Mouse (Mus musculus) thymus, postnatal 4 days (tissue): ENCODE data around the gene Nudt4.

Experiments used
- DNase-seq: peaks from one replicate; pipeline ENCODE4 v3.0.0; 2021

The Nudt4 gene

DNA sequence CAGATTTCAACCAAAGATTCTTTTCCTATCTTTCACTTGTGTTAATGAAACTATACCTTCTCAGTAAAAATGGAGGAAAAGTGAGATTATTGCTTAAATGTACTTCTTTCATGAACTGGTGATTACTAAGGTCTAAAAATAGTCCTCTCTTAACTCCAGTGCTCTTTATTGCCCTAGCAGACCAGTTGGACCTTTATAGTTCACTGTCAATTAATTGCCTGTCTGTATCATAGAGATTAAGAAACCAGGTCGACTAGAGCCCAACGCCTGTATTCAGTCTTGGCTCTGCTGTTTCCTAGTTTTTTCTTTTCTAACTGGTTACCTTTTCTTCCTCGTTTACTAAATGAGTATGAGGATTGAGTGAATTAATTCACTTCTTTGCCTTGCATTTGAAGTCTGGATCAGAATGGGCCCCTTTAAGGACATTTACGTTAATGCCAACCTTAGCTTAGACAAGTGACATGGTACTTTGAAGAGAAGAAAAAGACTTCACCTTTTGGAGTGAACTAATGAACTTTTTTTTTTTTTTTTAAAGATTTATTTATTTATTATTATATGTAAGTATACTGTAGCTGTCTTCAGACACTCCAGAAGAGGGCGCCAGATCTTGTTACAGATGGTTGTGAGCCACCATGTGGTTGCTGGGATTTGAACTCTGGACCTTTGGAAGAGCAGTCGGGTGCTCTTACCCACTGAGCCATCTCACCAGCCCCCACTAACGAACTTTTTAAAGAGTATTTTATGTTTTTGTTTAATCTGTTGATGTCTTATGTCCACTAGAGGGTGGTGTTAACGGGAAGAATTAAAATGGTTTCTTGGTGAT is 28.3 kb downstream of the Nudt4 start:
- DNase-seq, result no peak

DNA sequence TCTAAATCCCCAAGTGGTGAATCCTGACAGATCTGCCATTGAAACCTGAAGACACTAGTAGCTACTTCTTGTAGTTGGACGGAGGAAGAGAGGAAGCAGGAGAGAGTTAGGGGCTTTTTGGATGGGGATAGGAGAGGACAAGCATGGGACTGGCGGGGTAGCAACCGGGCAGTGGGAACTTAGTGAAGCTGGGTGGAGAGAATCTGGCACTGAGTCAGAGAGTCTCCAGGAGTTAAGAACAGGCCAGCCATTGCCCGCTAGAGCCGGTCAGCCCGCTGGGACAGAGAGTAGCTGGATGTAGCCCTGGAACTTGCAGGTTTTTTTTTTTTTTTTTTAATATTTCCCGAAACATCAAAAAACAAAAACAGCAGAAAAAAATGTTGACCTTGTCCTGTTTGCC is 30.6 kb downstream of the Nudt4 start:
- DNase-seq, result no peak

DNA sequence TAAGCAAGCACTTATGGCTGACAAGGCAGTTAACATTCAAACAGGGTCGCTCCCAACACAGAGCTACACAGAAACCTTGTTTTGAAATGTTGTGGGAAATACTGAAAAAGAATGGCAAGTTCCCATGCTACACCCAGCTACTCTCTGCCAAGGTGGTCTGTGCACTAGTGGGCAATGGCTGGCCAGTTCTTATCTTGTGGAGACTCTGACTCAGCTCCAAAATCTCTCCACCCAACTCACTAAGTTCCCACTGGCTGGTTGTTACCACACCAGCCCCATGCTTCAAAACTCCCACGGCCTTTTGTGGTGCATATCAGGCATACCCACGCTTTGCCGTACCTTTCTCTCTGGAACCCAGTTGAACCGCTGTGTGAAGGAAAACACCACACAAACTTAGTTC is 31.0 kb downstream of the Nudt4 start:
- DNase-seq, result no peak

DNA sequence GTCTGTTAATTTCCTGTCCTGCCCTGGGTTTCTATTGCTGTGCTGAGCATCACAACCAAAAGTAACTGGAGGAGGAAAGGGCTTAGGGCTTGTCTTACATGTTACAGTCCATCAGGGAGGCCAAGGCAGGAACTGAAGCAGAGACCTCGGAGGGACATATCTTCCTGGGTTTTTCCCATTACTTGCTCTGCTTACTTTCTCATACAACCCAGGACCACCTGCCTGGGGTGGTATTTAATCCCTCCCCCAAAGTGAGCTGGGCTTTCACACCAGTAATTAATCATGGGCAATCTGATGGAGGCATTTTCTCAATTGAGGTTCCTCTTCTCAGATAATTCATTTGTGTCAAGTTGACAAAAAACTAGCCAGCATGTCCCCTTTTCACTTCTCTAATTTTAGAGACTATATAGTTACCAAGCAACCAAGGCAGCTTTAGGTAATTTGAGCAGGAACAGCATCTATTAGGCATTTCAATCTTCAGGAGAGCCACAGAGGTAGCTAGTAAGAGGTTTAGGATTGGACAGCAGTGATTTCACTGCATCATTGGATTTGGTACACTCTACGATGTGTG is 33.3 kb downstream of the Nudt4 start:
- no peak for DNase-seq

DNA sequence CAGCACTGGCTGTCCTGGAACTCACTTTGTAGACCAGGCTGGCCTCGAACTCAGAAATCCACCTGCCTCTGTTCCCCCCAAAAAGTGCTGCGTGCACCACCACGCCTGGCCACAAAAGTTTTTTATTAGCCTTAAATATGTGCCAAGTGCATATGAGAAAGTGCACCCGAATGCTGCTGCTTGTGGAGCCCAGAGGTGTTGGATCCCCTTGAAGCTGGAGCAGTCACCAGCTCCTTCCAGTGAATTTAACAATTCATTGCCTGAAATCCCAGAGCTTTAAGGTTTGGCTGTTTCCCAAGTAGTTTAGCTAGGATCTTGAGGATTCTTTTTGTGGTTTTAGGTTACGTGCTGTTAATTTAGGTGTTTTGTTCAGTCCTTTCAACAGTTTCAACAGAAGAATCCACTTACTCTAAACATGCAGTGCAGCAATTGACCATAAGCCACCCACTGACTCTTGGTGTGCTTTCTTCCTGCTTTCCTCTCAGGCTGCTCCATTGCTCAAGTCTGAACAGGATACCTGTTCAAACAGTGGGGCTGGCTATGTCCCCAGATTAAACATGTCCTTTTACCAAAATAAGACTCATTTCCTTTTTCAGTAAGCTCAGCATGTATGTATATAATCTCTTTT is 37.3 kb downstream of the Nudt4 start:
- no peak for DNase-seq

DNA sequence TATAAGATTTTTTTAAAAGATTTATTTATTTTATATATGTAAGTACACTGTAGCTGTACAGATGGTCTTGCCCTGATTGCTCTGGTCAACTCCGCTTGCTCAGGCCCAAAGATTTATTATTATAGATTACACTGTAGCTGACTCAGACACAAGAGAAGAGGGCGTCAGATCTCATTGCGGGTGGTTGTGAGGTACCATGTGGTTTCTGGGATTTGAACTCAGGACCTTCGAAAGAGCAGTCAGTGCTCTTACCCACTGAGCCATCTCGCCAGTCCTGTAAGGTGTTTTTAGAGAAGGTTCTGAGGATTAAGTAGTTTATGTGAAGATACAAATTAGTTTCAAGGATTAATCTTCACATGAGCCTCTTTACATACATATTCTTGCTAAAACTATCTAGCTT is 38.1 kb downstream of the Nudt4 start:
- DNase-seq, result no peak

DNA sequence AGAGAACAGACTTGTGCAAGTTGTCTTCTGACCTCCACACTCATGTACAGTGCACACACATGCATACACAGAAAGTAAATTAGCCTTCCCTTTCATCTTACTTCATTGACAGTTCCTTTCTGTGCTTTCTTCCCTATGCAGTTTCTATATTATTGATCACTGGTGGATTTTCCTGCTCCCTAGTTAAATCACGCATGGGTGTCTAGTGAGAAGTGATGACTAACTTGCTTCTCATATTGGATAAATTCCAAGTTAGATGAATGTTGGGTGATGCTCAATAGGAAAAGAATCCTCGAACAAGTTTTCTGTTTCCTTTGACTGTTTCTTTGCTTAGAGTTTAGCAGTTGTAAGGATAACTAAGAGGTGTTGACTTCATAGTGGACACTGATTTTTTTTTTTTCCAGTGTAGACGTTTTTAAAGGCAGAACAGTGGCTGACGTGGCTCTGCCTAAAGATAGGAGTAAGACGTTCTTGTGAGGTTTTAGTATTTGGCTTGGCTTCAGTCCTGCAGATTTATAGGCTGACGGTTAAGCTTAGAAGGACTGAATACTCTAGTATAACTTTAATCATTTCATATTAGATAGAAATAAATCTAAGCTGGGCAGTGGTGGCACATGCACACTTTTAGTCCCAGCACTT is 38.8 kb downstream of the Nudt4 start:
- no peak for DNase-seq

DNA sequence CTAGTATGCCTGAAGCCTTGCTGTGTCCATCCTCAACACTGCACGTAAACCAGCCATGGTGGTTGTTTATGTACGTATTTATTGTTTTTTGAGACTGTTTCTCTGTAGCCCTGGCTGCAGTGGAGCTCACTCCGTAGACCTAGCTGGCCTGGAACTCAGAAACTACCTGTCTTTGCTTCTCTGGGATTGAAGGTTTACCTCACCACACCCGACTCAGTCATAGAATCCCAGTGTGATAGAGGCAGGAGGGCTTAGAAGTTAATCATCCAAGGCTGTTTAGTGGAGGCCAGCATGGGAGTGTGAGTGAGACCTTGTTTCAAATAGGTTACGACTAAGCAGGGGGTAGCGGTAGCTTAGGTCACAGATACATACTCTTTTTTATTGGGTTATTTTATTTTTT is 46.3 kb downstream of the Nudt4 start:
- no peak for DNase-seq

DNA sequence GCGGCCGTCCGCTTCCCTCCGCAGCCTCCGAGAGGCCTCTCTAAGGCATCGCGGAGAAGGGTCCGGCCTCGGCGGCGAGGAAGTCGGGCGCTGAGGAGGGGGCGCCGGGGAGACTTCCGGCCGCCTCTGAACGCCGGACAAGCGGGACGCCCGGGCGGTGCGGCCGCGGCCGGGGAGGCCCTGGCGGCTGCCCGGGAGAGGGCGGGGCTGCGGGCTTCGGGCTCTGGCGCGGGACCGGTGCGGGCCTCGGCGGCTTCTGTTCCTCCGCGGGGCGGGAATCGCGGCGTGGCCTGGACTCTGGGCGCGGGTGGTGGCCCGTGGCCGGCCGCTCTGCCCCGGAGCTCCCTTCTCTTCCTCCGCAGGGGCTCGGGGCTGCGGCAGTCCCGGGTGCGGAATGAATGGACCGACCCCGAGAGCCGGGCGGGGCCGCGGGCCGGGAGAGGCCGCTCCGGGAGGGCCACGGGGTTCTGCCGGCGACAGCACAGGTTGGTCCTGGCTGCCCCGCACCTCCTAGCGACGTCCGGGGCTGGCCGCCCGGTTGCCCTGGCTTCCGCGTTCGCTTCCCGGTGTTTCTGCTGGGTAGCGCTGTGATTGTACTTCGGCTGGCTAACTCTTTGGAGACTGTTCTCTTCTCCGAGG is 48.5 kb downstream of the Nudt4 start:
- peak; percentile 74 for DNase-seq

DNA sequence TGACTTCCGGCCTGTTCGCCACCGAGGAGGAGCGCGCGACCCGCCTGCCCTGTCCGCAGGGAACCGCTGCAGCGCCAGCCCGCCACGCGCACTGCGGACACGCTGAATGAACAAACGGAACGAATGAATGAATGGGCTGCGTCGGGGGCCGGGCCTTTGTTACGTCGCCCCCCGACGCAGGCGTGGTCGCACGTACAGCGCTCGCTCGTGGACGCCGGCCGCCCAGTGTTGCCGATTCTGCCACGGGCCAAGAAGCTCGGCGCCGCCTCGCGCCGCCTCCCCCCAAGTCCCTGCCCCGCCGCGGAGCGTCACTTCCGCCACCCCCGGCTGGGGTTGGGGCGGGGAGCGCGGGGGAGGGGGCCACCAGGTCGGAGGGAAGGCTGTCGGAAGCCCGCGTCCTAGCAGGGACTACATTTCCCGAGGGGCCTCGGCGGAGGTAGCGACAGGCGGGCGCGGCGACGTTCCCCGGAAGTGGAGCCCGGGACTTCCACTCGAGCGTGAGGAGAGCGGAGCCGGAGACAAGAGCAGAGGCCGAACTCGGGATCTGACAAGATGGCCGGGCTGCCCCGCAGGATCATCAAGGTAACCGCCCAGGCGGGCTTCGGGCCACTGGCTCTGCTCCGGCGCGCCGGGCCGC is 49.2 kb downstream of the Nudt4 start, which contains the start of gene Ube2n:
TSS of gene Ube2n (plus strand) at position 490 of the 637 bp plus-strand sequence.
- DNase-seq, result peak; percentile 96

DNA sequence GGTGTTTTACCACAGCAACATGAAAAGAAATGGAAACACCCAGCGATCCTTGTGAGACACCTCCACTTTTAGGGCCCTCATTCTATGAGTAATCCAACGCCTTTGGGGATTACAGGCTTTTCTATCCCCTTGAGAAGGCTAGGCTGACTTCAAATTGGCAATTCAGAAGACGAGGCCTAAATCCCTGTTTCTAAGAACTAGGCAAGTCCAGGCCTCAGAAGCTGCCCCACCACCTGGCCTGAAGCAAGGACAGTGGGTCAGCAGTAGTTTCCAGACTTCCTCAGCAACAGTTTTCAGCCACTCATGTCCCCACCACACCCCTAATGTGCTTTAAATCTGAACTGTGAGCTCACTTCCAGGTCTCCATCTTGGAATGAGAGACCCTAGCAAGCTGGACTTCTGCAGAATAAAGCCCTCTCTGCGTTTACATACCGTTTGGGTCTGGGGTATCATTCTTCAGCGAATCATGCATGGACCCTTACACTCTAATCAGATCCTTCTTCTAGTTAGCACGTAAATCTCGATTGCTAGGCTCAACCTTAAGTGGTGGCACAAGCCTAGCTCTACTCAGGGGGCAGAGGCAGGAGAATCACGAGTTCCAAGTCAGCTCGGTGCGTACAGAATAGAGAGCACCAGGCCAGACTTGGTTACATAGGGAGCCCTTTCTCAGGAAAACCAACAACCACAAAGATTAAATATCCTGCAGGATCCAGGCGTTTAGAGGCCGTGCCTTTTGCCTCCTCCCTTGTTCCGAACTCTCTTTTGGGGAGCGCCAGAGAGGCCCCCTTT is 50.0 kb downstream of the Nudt4 start:
- peak; percentile 26 for DNase-seq

DNA sequence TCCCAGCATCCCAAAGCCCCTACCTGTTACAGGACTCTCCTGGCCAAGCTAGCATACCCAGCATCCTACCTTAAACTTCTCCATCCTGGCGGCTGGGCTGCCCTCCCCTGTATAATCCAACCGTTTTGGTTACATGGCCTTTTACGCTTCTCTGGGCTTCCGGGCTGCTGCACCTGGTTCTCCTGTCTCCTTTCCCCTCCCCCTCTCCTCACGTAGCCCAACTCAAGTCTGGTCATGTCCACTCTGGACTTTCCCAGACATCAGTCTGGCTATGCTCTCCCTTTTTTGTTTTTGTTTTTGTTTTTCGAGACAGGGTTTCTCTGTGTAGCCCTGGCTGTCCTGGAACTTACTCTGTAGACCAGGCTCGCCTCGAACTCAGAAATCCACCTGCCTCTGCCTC is 51.3 kb downstream of the Nudt4 start:
- no peak for DNase-seq

DNA sequence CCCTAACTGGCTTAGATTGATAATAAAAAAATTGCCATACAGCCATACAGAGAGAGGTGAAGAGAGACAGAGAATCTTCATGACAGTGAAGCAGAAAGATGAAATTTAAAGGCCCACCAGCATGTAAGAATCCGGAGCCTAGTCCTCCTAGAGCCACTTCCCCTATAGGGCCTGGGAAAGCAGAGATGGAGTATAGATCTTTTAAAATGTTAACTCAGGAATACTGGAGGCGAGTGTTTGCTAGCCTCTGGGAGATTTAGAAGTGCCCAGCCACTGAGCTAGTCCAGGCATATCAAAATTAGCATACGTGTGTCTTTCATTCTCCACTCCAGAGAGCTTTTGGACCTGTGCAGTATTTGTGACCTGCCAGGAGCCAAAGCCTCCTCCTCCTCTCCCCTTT is 54.7 kb downstream of the Nudt4 start:
- no peak for DNase-seq

DNA sequence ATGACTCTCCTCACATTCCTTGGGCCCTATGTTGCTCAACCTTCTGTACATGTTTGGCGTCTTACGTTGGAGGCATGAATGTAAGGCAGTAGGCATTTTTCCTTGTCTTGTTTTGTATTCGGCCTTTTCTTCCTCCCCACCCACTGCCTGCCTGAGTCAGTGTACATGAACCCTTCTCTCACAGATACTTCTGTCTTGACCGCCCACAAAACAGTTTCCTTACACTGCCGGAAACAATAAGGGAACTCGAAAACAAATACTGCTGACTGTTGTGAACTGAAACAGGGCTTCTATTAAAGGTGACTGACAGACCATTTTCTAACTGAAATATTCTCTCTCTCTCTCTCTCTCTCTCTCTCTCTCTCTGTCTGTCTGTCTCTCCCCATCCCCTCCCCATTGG is 55.2 kb downstream of the Nudt4 start:
- no peak for DNase-seq

DNA sequence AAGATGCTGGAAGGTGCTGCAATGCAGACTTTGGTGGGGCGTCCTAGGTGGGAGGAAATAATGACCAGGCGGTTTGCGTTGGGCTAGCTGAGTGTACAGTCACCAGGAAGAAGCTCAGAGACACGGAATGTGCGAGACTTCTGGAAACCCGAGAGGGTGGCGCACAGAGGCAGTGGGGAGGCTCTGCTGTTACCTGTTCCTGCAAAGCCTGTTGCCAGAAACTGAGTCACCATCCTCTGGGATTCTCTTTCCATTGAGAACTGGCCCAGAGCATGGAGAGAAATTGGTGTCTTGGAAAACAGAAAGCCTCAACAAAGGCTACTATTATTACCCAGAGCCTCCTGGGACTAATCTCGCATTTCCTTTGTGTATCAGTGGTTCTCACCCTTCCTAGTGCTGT is 55.8 kb downstream of the Nudt4 start:
- DNase-seq, result no peak

DNA sequence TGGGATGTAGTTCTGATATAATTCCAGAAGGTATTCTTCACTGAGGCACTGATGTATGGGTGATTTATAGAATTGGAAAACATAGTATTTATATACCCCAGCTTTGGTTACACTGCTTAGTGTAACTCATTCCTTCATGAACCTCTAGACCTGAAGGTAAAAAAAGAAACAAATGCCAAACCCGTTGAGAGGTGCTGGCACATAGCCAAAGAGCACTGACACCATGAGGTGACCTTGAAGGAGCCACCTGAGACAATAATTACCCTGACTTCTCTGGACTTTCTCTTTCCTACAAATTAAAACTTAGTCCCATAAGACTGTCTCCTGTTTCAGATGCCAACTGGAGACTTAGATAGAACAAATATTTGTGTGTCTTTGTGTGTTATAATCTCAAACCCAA is 59.6 kb downstream of the Nudt4 start:
- DNase-seq, result no peak

DNA sequence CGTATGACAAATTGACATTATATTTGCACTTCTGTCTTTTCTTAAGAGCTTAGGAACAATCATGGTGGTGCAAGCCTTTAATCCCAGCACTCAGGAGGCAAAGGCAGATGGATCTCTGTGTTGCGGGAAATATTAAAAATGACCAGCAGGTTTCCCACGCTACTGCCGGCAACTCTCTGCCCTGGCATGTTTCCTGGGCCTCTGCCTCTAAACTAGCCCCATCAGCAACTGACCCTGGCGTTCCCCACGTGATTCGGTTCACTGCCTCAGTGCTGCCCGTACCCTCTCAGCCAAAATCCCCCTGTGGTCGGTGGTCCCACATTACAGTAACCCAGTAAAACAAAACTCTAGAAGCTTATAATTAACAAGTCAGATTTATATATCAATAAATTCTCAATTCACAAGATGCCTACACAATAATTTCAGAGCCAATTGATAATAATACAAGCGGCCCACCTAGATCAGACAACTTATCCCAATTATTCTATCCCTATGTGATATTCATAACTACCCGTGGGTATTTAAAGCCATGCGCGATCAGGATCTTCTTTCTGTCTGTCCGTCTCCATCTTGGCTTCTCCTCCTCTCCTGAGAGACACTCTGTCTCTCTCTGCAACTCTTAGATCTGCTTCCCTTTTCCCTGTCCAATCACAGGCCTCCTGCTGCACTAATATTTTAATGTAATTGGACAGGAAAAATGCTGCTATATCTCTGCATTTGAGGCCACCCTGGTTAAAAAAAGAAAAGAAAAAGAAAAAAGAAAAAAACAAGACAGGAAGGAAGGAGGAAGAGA is 60.3 kb downstream of the Nudt4 start:
- no peak for DNase-seq

DNA sequence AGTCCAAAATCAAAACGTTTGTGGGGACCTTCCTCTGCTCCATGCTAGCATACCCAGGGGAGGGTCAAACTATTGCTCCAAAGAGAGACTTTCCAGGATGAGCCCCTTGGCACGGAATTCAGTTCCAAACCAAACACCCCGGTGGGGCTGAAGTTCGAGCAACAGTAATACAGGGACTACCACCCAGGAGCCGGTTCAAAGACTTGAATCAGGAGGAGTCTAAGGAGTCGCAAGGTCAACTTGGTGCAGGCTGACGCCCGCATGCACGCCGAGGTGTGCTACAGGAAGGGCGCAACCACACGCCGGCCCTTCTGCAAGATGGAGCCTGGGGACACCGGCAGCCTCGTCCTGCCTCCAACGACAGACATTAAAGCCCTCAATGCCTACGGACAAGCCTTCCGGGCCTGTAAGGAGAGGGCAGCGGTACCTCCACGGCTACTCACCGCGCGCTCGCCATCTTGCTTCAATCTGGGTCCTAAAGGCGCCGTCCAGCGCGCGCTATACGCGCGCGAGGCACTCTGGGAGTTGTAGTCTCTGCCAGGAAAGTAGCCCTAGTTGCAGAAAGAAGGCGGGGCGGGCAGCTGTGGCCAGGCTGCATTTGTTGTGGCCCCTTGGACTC is 62.4 kb downstream of the Nudt4 start, which contains the start of gene Mrpl42:
TSS of gene Mrpl42 (minus strand) at position 478 of the 619 bp plus-strand sequence.
- DNase-seq, result peak; percentile 86

DNA sequence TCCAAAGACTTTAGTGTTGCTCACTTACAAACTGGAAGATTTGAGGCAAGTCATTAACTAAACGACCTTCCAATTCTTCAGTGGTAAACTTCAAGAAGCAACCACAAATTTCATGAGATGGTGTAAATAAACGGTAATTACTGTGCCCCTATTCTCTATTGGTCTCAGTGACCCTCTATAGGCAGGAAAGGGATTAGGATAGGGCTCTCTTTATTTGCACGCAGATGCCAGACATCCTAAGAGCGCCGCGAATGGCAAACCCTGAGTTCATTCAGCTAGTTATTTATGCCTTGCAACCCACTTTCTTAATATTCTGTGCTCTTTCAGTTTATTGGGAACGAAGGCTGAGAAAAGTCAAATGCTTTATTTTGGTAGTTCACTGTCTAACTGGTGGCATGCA is 62.9 kb downstream of the Nudt4 start:
- DNase-seq, result no peak
